Mouse (Mus musculus) brain, embryonic 14.5 days (tissue): ENCODE data around the gene Slc7a6.

Source experiments
- CTCF ChIP-seq: fragments of 200-500 bp; IDR thresholded peaks from 2 replicates; pipeline ENCODE4 v1.5.1; 2012; ENCODE audit warnings: inconsistent platforms, mild to moderate bottlenecking, moderate library complexity, borderline replicate concordance; ENCODE audit not compliant: insufficient read depth, insufficient read length; ENCODE audit errors: extremely low read depth
- POLR2A ChIP-seq: fragments of 200-500 bp; IDR thresholded peaks from 2 replicates; pipeline ENCODE4 v1.6.1; 2012; ENCODE audit warnings: mild to moderate bottlenecking, inconsistent platforms, borderline replicate concordance; ENCODE audit not compliant: poor library complexity, insufficient read depth, insufficient read length, severe bottlenecking; ENCODE audit errors: extremely low read depth

DNA sequence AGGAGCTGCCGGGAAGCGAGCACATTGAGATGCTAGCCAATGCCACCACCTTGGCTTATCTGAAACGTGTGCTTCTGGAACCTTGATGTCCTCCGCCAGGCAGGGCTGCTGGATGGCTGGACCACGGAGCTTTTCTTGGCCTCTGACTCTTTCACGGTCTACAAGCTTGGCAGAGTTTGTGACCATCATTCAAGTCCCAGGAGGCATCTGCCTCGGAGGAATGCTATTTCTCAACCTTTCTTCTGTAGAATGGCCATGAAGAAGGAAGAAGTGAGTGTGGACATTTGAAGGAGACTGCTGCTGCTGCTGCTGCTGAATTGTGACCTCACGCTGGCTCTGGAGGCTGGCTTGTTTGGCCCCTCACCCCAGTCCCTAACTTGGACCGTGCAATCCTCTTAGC lies 5.4 kb upstream of the Slc7a6 start:
- TF ChIP-seq CTCF = no peak
- TF ChIP-seq POLR2A = no peak
